Mouse (Mus musculus): ENCODE measurements around the gene Cngb1.

Cngb1 gene

GRCm38 (mm10) chr8:95306431-95306830, at the start of gene Cngb1:
Gene Cngb1 (minus strand): TSS chr8:95306585.
- DNase-seq (ENCODE audit: low spot score): no peak

GRCm38 (mm10) chr8:95354606-95355005, 48.2 kb upstream of the Cngb1 start:
- DNase-seq (ENCODE audit: low spot score): no peak

GRCm38 (mm10) chr8:95352871-95353866, 46.8 kb upstream of the Cngb1 start:
- peak; percentile 78 for DNase-seq (ENCODE audit: low spot score)

GRCm38 (mm10) chr8:95352151-95352870, 45.9 kb upstream of the Cngb1 start, which contains the start of gene Mmp15:
Gene Mmp15 (plus strand): TSS chr8:95352268.
- DNase-seq (ENCODE audit: low spot score): peak; percentile 84

GRCm38 (mm10) chr8:95351461-95351860, 45.1 kb upstream of the Cngb1 start:
- DNase-seq (ENCODE audit: low spot score): peak; percentile 78

- DNase-seq (ENCODE audit: low spot score): no peak
These were observed 42.6 kb upstream of the Cngb1 start for GRCm38 (mm10) chr8:95348811-95349630.

- DNase-seq (ENCODE audit: low spot score): no peak
These were observed 42.0 kb upstream of the Cngb1 start for GRCm38 (mm10) chr8:95348356-95348755.

- peak; percentile 92 for DNase-seq (ENCODE audit: low spot score)
These were observed 40.5 kb upstream of the Cngb1 start for GRCm38 (mm10) chr8:95346643-95347545.

GRCm38 (mm10) chr8:95344668-95345067, 38.3 kb upstream of the Cngb1 start:
- no peak for DNase-seq (ENCODE audit: low spot score)

GRCm38 (mm10) chr8:95341721-95342120, 35.3 kb upstream of the Cngb1 start:
- no peak for DNase-seq (ENCODE audit: low spot score)

- no peak for DNase-seq (ENCODE audit: low spot score)
These were observed 30.0 kb upstream of the Cngb1 start for GRCm38 (mm10) chr8:95336363-95336762.

GRCm38 (mm10) chr8:95335706-95336105, 29.3 kb upstream of the Cngb1 start:
- no peak for DNase-seq (ENCODE audit: low spot score)

GRCm38 (mm10) chr8:95332437-95333199, 26.2 kb upstream of the Cngb1 start:
- DNase-seq (ENCODE audit: low spot score): no peak

- DNase-seq (ENCODE audit: low spot score): peak; percentile 96
These were observed 25.5 kb upstream of the Cngb1 start, which contains the start of the genes Zfp319 and Usb1 for GRCm38 (mm10) chr8:95331720-95332436. Gene Zfp319 (minus strand): TSS chr8:95331950. Gene Usb1 (plus strand): TSS chr8:95332284.

GRCm38 (mm10) chr8:95331156-95331719, 24.9 kb upstream of the Cngb1 start:
- peak; percentile 78 for DNase-seq (ENCODE audit: low spot score)

GRCm38 (mm10) chr8:95330367-95330766, 24.0 kb upstream of the Cngb1 start:
- no peak for DNase-seq (ENCODE audit: low spot score)

GRCm38 (mm10) chr8:95327866-95328465, 21.6 kb upstream of the Cngb1 start:
- no peak for DNase-seq (ENCODE audit: low spot score)

- DNase-seq (ENCODE audit: low spot score): no peak
These were observed 20.4 kb upstream of the Cngb1 start for GRCm38 (mm10) chr8:95326822-95327221.
